Mouse (Mus musculus): ENCODE measurements at regions not wholly inside any gene's neighbourhood (a gene's known extent, or its start where the extent isn't known, plus 50 kb on each side); places are given as distances from the start of the nearest gene placed in this dataset.

DNA sequence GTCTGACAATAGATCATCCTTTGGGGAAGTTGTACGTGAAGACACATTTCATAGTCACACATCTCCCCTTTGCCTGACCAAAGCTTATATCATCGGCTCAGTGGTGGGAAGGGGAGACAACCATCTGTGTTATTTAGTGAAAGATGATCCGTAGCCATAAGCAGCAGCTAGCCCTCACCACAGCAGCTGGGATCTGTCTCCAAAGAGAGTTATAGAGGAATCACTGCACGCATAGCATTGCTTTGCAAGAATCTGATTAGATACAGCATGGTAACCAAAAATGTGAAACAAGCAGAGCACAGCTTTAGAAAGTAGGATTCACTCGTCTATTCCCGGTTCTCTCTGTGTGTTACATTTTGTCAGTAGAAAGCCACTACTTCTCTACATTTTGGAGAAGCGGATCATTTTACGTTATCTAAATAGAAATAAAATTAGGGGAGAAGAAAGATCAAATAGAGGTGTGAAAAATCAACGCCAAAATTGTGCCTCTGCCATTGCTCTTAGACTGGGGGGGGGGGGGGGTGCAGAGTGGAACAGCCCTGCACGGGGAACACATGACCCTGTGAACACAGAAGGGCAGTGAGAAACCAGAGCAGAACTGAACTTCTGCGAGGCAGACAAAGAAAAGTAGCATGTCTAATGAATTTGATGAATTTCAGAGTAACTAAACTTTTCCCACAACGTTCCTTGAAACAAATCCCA is 108.7 kb upstream of the Acvr2a start:
- Histone ChIP-seq H3K4me3 (no peak overlapping the region), H3K4me1 (peaks cover 22% of the 10 kb centered on the region), H3K9me3 (no peaks in the 10 kb centered on the region), H3K36me3 (replicated peaks) (no peaks in the 10 kb centered on the region), H3K27ac (replicated peaks) (no peak overlapping the region), H3K27me3 (replicated peaks; ENCODE audit: low read depth, poor library complexity, severe bottlenecking) (no peaks in the 10 kb centered on the region)
- DNase-seq (ENCODE audit: low spot score): no peak
- 62% methylated on average over 12 of the region's 12 CpGs for WGBS

DNA sequence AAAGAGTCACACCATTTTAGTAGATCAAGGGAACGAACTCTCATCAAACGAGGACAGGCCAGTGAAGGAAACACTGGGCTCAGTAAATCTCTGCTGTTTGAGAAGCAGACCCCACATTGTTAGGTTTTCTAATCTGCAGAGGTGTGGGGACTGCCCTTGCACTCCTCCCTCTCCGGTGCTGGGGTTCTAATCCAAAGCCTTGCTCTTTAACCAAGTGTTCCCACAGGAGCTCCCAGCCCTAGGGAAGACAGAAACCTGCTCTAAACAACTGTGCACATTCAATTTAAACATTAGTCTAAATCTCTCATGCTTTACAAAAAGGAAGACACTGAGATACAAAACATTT is 108.1 kb upstream of the Acvr2a start:
- H3K36me3 ChIP-seq (replicated peaks): no peaks in the 10 kb centered on the region
- 62% methylated on average over 3 of the region's 3 CpGs for WGBS
- H3K27ac ChIP-seq (replicated peaks): no peak overlapping the region
- DNase-seq (ENCODE audit: low spot score): no peak
- no peaks in the 10 kb centered on the region for H3K27me3 ChIP-seq (replicated peaks; ENCODE audit: low read depth, poor library complexity, severe bottlenecking)
- H3K9me3 ChIP-seq: no peaks in the 10 kb centered on the region
- peaks cover 22% of the 10 kb centered on the region for H3K4me1 ChIP-seq
- no peak overlapping the region for H3K4me3 ChIP-seq

DNA sequence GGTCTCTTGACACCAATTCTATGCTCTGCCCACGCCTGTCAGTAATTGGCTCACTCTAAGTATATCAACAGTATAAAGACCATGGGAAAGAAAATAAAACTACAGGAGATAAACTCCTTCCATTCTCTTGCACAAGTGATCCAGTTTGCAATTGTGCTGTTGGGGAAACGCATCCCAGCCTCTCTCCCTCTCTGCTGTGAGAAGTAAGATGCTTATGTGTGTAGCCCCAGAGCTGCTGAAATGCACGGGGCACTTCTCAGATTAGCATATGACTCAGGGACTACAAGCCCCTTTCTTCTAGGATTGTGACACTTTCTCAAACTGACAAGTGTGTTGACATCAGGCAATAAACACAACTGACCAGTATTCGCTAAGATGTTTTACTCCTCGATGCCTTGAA is 107.7 kb upstream of the Acvr2a start:
- Histone ChIP-seq H3K27me3 (replicated peaks; ENCODE audit: low read depth, poor library complexity, severe bottlenecking) (no peaks in the 10 kb centered on the region), H3K4me3 (no peak overlapping the region), H3K36me3 (replicated peaks) (no peaks in the 10 kb centered on the region), H3K9me3 (no peaks in the 10 kb centered on the region), H3K27ac (replicated peaks) (no peak overlapping the region), H3K4me1 (peaks cover 20% of the 10 kb centered on the region)
- WGBS: 56% methylated on average over 5 of the region's 5 CpGs
- DNase-seq (ENCODE audit: low spot score): no peak

DNA sequence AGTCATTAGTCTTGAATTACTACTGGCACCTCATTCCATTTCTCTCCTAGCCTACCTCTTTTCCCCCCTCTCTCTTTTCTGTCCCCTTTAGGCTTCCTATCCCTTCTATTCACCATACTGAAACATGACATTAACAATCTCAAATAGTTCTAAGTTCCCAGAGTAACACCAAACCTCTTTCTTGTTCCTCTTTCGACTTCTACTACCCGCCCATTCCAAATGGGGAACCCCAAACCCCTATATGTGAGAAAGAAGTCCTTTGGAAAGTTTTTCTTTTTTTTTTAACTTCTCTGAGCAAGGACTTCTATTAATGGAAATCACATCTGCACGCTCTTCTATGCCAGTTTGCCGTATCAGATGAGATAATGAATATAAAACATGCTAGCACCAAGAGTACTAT is 97.7 kb upstream of the Acvr2a start:
- Histone ChIP-seq H3K36me3 (replicated peaks) (no peaks in the 10 kb centered on the region), H3K27me3 (replicated peaks; ENCODE audit: low read depth, poor library complexity, severe bottlenecking) (no peaks in the 10 kb centered on the region), H3K9me3 (no peaks in the 10 kb centered on the region), H3K4me3 (no peak overlapping the region), H3K4me1 (no peaks in the 10 kb centered on the region), H3K27ac (replicated peaks) (no peak overlapping the region)
- WGBS: 92% methylated on average over 4 of the region's 4 CpGs
- DNase-seq (ENCODE audit: low spot score): no peak

DNA sequence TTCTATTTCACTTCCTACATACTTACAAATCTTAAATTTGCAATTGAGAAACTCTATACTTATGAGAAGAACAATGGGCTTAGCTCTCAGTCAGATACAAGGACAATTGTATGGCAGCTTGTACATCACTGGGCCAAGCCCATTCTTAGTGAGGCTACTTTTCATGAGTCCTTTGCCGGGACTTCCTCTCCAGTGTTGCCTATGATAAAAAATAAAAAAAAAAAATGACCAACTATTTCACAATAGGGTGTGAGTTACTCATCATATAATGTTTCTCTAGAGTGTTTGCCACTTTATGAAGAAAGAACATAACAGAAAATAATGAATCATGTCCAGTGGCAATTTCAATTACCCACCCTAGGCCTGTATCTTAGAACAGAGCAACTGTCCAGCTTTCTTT is 96.1 kb upstream of the Acvr2a start:
- H3K36me3 ChIP-seq (replicated peaks): no peaks in the 10 kb centered on the region
- no peak overlapping the region for H3K4me3 ChIP-seq
- no peak for DNase-seq (ENCODE audit: low spot score)
- 94% methylated on average over 1 of the region's 1 CpGs for WGBS
- H3K27ac ChIP-seq (replicated peaks): no peak overlapping the region
- H3K4me1 ChIP-seq: no peaks in the 10 kb centered on the region
- no peaks in the 10 kb centered on the region for H3K27me3 ChIP-seq (replicated peaks; ENCODE audit: low read depth, poor library complexity, severe bottlenecking)
- H3K9me3 ChIP-seq: no peaks in the 10 kb centered on the region

DNA sequence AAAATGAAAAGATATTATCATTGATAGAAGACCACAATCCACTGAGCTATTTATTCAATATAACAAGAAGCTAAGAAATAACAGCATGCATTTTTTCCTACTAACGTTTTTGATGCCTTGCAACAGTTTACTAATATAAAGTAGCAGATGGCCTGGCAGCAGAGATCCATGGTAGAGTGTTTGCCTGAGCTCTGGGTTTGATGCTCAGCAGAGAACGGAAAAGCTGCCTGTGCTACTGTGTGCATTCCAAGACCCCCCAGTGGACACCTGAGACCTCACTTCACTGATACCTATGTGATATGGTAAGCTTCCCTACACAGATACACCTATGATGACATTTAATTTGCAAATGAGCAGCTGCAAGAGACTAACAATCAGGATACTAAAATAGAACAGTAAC is 95.6 kb upstream of the Acvr2a start:
- WGBS: 82% methylated on average over 2 of the region's 2 CpGs
- Histone ChIP-seq H3K36me3 (replicated peaks) (no peaks in the 10 kb centered on the region), H3K9me3 (no peaks in the 10 kb centered on the region), H3K4me3 (no peak overlapping the region), H3K4me1 (no peaks in the 10 kb centered on the region), H3K27ac (replicated peaks) (no peak overlapping the region), H3K27me3 (replicated peaks; ENCODE audit: low read depth, poor library complexity, severe bottlenecking) (no peaks in the 10 kb centered on the region)
- no peak for DNase-seq (ENCODE audit: low spot score)

DNA sequence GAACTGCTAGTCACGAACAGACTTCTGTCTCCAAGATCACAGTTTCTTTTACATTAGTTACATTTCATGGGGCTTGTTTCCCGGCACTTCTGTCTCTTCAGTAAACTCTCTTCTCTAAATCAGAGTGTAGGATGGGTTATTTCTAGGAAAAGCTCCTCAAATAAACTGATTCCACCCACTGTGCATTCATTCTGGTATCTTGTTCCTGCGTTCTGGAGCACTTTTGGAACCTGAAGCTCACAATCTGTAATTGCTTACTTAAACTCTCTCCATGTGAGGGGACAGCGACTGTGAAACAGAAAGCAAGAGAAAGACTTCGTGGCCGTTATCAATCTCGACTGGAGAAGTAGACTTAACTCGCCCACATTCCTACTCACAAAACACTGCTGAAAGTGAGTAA is 83.1 kb upstream of the Acvr2a start:
- no peak overlapping the region for H3K4me3 ChIP-seq
- no peak overlapping the region for H3K27ac ChIP-seq (replicated peaks)
- no peaks in the 10 kb centered on the region for H3K27me3 ChIP-seq (replicated peaks; ENCODE audit: low read depth, poor library complexity, severe bottlenecking)
- WGBS: 72% methylated on average over 8 of the region's 8 CpGs
- DNase-seq (ENCODE audit: low spot score): no peak
- H3K36me3 ChIP-seq (replicated peaks): no peaks in the 10 kb centered on the region
- H3K4me1 ChIP-seq: no peaks in the 10 kb centered on the region
- no peaks in the 10 kb centered on the region for H3K9me3 ChIP-seq

DNA sequence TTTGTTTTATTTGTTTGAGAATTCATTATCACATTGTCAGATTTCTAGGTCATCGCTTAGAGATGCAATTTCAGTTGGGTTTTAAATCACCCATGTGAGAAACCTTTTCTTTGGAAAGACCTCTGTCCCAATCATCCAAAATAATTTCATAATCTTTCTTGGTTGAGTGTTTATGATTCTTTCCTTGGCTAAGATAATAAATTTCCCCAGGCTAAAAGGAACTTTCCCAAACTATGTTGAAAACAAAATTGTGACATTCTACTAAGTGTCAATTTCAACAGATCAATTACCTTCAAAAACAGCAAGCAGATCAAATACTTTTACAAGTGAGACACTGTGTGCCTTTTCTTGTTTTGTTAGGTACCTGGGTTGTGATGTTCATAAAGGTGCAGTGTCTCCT is 80.0 kb upstream of the Acvr2a start:
- no peaks in the 10 kb centered on the region for H3K4me1 ChIP-seq
- WGBS: 100% methylated on average over 1 of the region's 1 CpGs
- H3K27ac ChIP-seq (replicated peaks): no peak overlapping the region
- no peaks in the 10 kb centered on the region for H3K27me3 ChIP-seq (replicated peaks; ENCODE audit: low read depth, poor library complexity, severe bottlenecking)
- no peaks in the 10 kb centered on the region for H3K36me3 ChIP-seq (replicated peaks)
- DNase-seq (ENCODE audit: low spot score): no peak
- H3K9me3 ChIP-seq: no peaks in the 10 kb centered on the region
- H3K4me3 ChIP-seq: no peak overlapping the region

DNA sequence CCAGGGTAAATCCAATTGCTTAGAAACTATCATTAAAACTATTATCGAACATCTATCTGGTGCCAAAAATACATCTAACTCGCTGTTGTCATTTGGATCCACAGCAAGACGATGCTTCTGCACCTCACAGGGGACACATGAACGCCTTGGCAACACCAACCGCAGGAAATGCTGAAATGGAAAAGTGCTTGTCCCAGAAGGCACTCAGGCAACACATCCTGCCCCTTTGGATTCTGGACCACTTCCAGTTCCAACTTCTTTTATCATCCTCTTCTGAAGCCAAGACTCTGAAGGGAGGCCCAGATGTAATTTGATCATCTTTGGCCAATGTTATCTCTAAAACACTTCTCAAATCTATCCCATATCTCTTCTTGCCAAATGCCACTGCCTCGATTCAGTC is 79.4 kb upstream of the Acvr2a start:
- Histone ChIP-seq H3K27ac (replicated peaks) (no peak overlapping the region), H3K4me1 (no peaks in the 10 kb centered on the region)

DNA sequence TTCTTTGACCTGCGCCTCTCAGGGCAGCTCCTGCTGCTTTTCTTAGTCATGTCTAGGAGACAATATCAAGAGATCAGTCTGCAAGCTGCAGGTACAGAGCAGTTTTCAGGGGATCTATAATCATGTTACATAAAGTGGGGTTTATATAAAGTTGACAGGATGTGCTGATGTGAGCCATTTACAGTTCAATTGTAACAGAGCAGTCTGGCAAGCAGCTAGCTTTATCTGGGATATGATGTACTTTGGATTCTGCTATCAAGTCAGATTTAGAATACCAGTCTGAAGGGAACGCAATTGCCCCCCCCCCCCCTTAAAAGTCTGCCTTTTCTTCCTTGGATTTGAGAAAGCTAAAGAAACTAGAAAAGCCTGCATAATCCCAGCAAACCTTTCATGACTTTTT is 77.6 kb upstream of the Acvr2a start:
- DNase-seq (ENCODE audit: low spot score): no peak
- Histone ChIP-seq H3K9me3 (no peaks in the 10 kb centered on the region), H3K27ac (replicated peaks) (no peak overlapping the region), H3K36me3 (replicated peaks) (no peaks in the 10 kb centered on the region), H3K27me3 (replicated peaks; ENCODE audit: low read depth, poor library complexity, severe bottlenecking) (no peaks in the 10 kb centered on the region), H3K4me1 (no peaks in the 10 kb centered on the region), H3K4me3 (no peak overlapping the region)
- WGBS: 78% methylated on average over 2 of the region's 2 CpGs

More for the DNA sequence above, 79.4 kb upstream of the Acvr2a start:
- Histone ChIP-seq H3K36me3 (replicated peaks) (no peaks in the 10 kb centered on the region), H3K4me3 (no peak overlapping the region), H3K27me3 (replicated peaks; ENCODE audit: low read depth, poor library complexity, severe bottlenecking) (no peaks in the 10 kb centered on the region), H3K9me3 (no peaks in the 10 kb centered on the region)
- DNase-seq (ENCODE audit: low spot score): no peak
- WGBS: 88% methylated on average over 6 of the region's 6 CpGs
